Mouse (Mus musculus) spleen, adult 2 months (tissue): ENCODE results near the gene Rims1.

ENCODE experiments used
- CTCF ChIP-seq: fragments of 200-500 bp; IDR thresholded peaks from 2 replicates; pipeline ENCODE4 v1.5.1; 2011; ENCODE audit warnings: mild to moderate bottlenecking, inconsistent platforms; ENCODE audit not compliant: insufficient read depth, insufficient read length, insufficient replicate concordance; ENCODE audit errors: extremely low read depth
- POLR2A ChIP-seq: fragments of 200-500 bp; IDR thresholded peaks from 2 replicates; pipeline ENCODE4 v1.6.1; 2011; ENCODE audit warnings: low read depth, low read length, inconsistent platforms

DNA sequence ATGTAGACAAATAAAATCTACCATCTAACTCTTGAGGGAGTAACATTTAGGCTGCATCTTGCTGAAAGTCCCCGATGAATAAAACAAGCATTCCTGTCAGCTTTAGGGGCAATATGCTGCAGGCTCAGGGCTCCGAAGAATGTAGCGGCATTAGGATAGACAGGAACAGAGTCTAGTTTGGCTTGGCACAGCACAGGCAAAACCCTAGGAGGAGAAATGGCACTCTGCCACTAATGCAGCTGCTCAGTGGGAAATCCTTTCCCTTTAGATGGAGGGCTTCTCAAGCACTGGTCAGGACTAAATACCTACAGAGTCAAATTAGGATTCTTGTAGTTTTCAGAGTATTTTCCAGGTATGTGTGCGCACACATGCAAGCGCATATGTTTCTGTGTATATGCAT, 165.2 kb downstream of the Rims1 start:
- TF ChIP-seq CTCF (no peak), POLR2A (no peak)
